Mouse (Mus musculus) lung, adult 2 months (tissue): ENCODE measurements around the gene Prr5.

Experiments
- CTCF ChIP-seq: fragments of 200-500 bp; IDR thresholded peaks from 2 replicates; pipeline ENCODE4 v1.5.1; 2011; ENCODE audit warnings: mild to moderate bottlenecking, low read length, control low read depth; ENCODE audit not compliant: insufficient read depth
- POLR2A ChIP-seq: fragments of 200-500 bp; IDR thresholded peaks from 2 replicates; pipeline ENCODE4 v1.6.1; 2011; ENCODE audit warnings: low read depth, mild to moderate bottlenecking, control low read depth, low read length, borderline replicate concordance; ENCODE audit errors: extremely low read depth

GRCm38 (mm10) chr15:84629680-84630079 lies 39.7 kb upstream of the Prr5 start:
- TF ChIP-seq POLR2A = no peak
- TF ChIP-seq CTCF = peak; percentile 42
